Mouse (Mus musculus) urinary bladder, postnatal 36 days (tissue): ENCODE results near the gene Alkbh8.
A peak's percentile ranks its signal among the peaks of the same experiment; 100 is the strongest.
"Not testable (repeated sequence)": the region's sequence is repeated elsewhere in the genome, so short reads cannot be mapped to it uniquely, and the experiment has no call there.

ENCODE experiments used
- DNase-seq, 2 experiments: peaks; one replicate each; pipeline ENCODE4 v3.0.0; 2022; ENCODE audit warnings: low spot score in 2 of 2, mixed read lengths in 1 of 2

Gene Alkbh8

DNA sequence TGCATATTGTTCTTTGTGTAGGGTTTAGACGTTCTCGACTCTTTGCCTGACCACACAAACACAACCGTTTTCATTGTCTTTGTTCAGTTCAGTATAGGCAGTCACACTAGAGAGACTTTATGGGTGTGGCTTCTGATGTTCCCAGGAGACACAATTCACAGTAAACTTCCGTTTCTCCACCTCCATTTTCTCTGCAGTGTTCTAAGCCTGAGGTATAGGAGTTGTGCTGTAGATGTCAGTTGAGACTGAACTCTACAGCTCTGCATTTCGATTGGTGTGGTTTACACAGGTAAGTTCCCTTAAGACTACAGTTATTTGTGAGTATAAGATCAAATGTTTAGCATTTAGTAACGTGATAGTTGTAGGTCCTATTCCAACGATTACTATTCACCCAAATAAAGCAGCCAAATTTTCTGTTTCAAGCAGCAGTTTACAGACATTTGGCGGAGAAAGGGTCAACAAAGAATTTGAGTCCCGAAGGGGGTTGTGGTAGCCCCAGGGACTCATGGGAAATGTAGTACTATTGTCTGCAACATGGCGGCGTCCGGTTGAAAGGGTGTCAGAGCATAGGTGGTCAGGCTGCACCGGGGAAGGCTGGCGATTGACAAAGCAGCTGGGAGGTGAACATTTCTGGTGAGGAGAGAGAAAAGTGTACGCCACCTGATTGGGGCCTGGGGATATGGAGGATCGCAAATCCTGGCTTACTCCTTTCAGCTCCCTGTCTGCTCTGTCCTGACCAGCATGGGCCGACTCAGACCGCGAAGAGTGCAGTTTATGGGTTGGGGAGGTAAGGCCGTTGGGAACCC lies at the start of gene Alkbh8:
Gene Alkbh8, plus strand, starts transcription at position 179 of the 806 bp plus-strand sequence.
- peak; percentile 72 to 73 for DNase-seq

DNA sequence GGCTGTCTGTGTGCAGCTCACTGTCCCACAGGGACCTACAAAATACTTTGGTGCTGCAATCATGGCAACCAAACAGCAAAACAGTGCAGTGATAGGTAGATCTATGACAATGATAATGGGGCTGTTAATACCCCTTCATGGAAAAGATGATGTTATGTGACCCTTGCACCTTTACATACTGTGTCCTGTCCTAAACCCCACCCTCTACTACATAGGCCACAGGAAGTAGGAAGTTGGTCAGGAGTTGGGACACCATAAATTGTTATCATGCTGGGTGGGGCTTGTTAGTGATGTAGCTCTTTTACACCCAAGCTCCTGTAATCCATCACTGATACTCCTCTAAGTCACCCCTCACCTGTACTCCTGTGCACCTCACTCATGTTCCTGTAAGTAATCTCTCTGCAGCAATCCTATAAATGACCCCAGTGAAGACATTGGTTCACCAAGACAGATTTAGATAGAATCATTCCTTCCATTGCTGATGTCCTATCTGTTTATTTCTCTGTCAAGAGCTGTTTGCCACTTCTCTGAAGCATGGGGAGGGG lies 25.6 kb upstream of the Alkbh8 start:
- no peak for DNase-seq

DNA sequence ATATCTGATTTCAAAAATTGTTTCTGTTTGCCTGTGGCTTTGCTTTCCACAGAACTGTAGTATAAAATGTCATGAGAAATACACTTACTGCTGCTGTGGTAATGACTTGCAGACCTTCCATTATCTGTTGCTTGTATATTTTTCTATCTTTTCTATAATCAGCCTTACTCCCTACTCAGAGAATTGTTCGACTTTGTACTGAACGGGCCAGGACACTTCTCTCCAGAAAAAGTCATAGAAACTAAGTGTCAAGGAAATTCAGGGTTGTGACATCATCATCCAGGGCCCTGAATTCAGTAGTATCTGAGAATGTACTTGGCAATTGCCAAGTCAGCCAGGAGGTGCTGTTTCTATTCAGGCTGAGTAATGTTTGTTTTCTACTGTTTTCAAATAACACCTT lies 24.9 kb upstream of the Alkbh8 start:
- DNase-seq, result no peak

DNA sequence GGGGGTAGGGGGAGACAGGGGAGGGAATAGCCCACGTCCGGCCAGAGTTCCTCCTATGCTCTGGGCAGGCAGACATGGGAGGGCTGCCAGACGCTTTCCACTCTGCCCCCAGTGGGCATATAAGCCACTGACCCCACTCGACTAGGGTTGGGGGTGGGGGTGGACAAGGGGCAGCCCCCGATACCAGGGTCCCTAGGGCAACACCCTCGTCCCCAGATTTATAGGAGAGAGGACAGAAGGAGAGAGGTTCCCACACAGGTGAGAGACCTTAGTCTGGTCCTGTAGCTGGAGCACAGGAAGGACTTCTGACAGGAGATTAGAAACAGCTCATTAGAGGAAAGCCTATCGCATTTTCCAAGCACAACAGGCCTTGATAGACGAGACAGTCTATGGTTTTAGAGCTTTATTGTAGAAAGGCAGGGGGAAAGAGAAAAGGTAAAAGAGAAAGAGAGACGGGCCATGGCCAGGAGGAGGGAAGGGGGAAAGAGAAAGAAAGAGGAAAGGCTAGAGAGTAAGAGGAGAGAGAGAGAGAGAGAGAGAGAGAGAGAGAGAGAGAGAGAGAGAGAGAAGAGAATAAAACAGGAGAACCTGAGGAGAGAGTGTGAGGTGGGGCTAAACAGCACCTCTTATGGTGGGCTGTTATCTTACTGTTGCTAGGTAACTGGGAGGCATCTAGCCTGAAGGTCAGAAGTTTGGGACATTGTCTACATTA lies 7.4 kb upstream of the Alkbh8 start:
- not testable (repeated sequence) for DNase-seq

DNA sequence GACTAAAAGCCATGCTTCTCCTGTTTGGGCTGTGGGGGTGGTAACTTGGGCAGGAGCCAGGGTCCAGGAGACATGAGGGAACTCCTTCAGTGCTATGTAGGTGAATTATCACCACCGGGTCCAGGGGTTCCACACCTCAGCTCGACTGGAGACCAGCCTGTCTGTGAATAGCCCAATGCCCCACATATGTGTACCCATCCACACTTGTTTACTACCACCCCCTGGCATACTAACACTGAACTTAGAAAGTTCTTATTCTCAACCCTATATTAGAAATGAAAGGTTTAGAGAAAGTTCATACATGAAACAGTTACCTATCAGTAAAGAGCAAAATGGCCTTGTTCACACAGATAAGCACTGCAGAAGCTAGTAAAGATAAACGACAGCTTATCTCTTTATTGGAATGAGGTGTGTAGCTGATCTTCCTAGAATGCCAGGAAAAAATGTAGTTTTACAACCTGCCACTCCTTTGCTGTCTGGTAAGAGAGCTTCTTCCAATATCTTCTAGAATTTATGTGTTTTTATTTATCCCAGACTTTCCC lies 6.8 kb upstream of the Alkbh8 start:
- no peak for DNase-seq

DNA sequence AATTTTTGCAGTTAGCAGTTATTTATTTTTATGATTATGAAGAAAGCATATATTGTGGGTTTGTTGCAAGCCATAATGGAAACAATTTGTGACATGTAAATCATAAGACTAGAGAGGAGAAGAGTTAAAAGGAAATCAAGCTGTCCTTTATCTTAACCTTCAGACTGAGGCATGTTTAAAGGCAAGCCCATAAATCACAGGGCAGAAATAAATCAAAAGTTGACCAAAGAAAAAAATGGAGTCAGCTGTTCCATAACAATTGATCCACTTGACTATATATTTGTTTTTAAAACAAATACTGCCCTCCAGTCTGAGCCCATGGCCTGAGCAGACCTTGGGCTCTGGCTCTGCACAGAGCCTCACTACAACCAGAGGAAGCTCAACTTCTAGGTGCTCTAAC lies 4.6 kb upstream of the Alkbh8 start:
- no peak for DNase-seq

DNA sequence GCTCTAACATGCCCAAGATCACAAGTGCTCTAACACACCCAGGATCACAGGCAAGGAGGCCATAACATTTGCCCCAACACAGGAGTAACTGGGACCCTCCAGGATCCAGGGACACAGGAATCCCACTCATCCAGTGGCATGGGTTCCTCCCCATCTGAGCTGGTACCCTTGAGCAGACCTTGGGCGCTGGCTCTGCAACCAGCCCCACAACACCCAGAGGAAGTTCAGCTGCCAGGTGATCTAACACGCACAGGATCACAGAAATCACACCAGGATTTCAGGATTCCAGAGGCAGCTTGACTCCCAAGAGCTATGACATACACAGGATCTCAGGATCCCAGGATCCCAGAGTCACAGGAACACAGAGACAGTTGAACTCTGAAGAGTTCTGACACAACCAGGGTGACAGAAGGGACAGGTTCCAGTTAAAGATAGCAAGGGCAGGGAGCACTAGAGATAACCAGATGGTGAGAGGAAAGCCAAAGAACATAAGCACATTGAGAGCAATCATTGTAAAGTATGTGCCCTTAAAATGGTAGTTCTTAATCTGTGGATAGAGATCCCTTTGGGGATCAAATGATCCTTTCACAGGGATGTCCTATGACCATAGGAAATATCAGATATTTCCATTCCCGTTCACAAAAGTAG lies 4.1 kb upstream of the Alkbh8 start:
- DNase-seq, result no peak

DNA sequence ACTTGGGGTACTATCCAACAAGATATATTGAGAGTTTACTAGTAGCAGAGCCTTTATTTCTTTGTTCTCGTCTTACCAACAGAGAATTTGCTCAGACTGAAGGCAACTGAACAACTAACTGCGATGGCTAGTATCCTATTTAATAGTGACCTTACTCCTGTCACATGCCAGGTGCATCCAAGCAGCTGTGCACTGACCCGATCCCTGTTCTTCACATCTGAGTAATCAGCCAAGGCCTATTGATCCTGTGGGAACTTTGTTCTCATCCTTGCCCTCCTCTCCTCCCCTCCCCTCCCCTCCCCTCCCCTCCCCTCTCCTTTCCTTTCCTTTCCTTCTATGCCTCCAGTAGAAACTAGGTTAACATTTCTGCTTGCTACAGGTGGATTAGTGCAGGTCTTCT lies 1.7 kb downstream of the Alkbh8 start:
- DNase-seq, result no peak

DNA sequence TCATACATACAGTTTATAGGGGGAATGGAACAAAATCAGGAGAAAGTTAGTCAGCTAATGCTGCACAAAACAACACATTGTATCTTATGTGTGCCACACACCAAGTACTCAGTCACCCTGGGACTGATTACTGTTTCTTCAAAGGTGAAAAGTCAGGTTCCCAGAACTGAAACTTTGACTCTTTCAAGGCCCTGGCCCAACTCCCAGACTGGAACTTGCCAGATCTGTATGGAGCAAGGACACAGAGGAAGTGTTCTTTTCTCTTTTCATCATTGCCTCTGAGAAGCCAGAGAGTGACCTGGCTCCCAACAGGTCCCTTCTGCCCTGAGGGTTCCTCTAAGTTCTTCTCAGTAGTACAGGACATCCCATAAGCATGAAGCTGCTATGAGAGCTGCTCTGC lies 10.2 kb downstream of the Alkbh8 start:
- peak in 1 of 2 experiments; percentile 17 for DNase-seq

DNA sequence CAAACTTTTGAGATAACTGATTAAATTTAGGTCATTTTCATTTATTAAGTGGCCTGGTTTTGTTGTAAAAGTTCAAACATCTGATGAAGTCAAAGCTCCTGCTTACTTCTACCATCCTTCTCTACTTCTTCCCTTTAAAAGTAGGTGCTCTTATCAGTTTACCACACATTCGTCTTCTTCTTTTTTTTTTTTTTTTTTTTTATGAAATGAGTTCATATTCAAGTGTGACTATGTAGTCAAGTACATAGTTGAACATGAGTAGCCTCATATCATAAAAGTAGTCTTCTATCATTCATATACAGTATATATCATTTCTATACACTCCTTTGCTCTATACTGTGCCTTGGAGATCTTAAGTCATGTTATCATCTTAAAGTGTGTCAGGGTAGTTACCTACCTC lies 11.0 kb downstream of the Alkbh8 start:
- DNase-seq, result no peak

DNA sequence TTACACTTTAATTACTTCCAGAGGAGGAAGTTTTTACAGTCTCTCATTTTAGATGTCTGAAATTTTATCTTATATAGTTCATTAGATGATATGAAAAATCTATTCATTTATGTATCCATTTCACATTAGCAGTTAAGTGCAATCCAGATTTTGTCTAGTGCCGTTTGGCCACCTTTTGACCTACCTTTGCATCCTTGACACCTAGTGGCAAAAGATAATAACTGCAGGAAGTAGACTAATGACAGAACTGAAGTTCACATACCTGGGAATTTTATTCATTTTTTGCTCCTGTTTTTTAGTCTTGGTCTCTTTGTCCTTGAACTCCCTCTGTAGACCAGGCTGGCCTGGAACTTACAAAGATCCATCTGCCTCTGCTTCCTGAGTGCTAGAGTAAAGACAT lies 15.1 kb downstream of the Alkbh8 start:
- no peak for DNase-seq

DNA sequence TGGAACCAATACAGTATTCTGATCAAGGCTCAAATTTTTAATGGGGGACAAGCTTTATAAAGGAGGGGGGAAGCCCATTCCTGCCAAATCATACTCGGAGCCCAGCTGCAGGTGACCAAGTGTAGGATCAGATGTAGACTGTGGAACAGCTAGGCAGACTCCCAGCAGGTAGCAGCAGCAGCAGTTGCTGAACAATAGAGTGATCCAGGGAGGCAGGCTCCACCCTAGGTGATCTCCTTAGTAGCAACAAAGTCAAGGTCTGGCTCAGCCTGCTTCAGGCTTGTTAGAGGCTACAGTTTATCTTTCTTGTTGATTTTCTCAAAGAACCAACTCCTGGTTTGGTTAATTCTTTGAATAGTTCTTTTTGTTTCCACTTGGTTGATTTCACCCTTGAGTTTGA lies 41.4 kb downstream of the Alkbh8 start:
- DNase-seq, result not testable (repeated sequence)

DNA sequence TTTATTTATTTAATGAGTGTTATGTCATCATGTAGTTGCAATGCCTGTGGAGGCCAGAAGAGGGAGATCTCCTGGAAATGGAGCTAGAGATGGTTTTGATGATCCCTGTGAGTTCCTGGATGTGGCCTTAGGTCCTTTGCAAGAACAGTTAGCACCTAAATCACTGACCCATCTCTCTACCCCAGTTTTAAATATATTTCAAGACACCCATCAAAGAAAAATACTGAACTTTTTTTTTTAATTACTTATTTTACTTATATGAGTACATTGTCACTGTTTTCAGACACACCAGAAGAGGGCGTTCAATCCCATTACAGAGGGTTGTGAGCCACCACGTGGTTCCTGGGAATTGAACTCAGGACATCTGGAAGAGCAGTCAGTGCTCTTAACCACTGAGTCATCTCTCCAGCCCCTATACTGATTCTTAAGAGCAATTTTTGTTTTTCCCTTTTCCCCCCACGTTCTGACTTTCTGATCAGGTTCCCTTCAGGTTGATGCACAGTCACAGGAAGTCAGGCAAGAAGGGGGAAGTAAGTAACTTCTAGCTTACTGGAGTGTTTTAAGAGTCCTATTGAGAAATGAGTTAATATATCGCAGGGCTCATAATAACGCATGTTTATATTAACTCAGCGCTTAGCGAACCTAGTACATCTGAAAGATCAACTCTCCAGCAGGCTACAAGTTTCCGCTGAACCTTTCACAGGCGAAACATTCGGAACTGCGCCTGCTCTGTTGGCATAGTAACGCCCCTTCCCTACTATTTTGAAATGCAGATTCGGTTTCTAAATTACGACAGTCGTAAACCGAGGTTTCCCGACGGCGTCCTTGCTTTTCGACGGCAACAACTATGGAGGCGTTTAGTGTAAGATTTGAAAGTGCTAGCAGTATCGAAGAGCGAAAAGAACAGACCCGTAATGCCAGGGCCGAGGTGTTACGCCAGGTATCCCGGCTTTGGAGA lies 68.6 kb downstream of the Alkbh8 start, which contains the start of gene Cwf19l2:
Gene Cwf19l2, plus strand, starts transcription at position 342 of the 958 bp plus-strand sequence.
- peak; percentile 72 to 78 for DNase-seq

DNA sequence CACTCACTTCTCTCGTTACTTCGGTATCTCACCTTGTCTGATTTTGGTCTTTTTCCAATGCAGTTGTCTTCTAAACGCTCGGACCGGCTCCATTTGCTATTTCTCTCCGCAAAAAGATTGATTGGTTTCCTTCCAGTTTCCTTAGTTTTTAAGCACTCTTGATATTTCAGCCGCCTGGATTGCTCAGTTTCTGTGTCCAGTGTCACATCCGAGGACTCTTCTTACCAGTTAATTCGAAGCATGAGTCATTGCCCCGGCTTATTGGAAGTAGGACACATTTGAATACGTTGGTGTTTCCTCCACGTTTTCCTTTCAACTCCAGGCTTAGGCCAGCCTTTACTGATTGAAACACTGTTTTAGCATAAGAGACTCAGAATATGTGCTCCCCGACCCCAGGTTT lies 69.4 kb downstream of the Alkbh8 start:
- DNase-seq, result no peak

DNA sequence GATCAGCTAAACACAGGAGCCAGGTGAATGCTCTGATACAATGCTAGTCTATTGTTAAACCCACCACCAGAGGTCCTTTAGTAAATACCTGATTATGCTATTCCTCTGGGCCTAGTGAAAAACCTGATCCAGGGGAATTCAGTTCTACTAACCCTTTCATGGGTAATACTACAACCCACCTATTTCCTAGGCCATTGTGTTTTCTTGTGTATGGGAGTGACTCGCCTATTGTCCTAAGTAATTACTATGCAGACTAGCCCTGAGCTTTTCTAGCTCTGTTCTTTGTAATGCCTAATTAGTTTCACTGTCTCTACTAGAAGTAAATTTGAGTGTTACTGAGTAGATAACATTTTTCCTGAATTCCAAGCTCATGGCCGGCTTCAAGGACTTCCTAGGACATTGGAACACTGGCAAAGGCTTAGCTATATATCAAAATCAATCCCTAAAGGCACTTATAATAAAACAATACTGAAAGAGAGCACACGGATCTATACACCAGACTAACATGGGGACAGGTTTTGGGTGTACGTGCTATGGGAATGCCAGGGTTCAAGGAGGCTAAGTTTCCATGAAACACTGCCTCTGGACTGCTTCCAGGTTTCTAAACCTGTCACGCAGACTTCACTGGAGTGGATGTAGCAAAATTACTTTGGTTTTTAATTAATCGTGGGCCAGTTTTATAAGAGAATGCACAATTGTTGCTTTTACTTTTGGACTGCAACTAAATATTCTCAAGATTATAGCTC lies 104.8 kb downstream of the Alkbh8 start:
- DNase-seq, result not testable (repeated sequence)
